Mouse (Mus musculus) MEL (cell line): Measurements from ENCODE around the gene Optn.

Experiments used
- CTCF ChIP-seq, 3 experiments: IDR thresholded peaks in 2 of 3; conservative IDR thresholded peaks in 1 of 3; 2 replicates each; pipeline ENCODE4 v1.5.1; 2011 to 2012; ENCODE audit warnings: low read length in 3 of 3, low read depth in 2 of 3, mild to moderate bottlenecking in 2 of 3, improper control_type of control experiment in 1 of 3, inconsistent platforms in 1 of 3, mixed read lengths in 1 of 3, moderate library complexity in 1 of 3; ENCODE audit not compliant: control insufficient read depth in 1 of 3, insufficient read depth in 1 of 3, poor library complexity in 1 of 3, severe bottlenecking in 1 of 3
- RCOR1 ChIP-seq: IDR thresholded peaks from 2 replicates; pipeline ENCODE4 v1.6.1; 2012; ENCODE audit warnings: low read depth, mild to moderate bottlenecking, inconsistent platforms, low read length, improper control_type of control experiment

GRCm38 (mm10) chr2:4998905-4999304 lies 64.9 kb downstream of the Optn start:
- TF ChIP-seq CTCF (IDR thresholded peaks at IDR 0.05 in 2 of 3, conservative IDR thresholded peaks at IDR 0.05 in 1 of 3; ENCODE audit: control insufficient read depth in 1 of 3, insufficient read depth in 1 of 3, low read depth in 2 of 3, low read length in 3 of 3, poor library complexity in 1 of 3, severe bottlenecking in 1 of 3): peak in 1 of 3 experiments; percentile 42; a peak in 2 of 6 replicates
- no peak for TF ChIP-seq RCOR1
